Mouse (Mus musculus): Measurements from ENCODE around the gene Mrpl51. TPM values are rescaled to one million over a fixed set of nuclear protein-coding genes. Genes with fewer than 3 reads are reported as not detected.

Mrpl51 gene
- 10 to 100 TPM; 74.9 to 79.0 (median 77.2) TPM for total RNA-seq (2022)

DNA sequence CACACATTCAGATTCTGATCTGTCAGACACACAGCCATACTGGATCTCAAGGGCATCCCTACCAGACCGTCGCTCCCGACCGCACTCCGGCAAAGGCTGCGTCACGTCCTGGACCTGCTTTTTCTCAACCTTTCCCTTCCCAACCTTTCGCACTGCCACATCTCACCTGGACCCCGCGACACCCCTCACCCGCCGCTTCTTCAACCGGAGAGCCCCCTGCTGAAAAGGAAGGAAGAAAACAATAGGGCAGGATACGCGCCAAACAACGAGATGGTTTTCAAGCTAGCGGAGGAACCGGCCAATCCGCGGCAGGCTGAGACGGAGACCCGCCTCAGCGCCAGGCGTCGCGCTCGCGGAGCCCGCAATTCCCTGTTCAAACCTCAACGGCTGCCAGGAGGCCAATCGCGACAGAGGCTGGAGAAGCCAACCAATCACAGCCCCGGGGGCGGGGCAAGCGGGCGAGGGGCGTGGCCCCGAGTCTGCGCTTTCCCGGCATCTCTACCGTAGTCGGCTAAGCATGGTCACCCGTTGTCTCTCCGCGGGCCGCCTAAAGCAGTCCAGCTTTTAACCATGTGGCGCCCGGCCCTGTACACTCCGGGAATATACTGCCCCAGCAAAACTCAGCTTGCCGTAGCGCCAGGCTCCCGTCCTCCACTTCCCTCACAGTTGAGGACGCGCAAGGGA lies at the start of gene Mrpl51, which contains the start of gene Ncapd2:
Gene Mrpl51 (plus strand): TSS at position 470 of the 684 bp plus-strand sequence.
Gene Ncapd2 (minus strand): TSS at position 370 of the 684 bp plus-strand sequence.
- DNase-seq (ENCODE audit: low spot score in 2 of 2), result peak; percentile 91 to 97

DNA sequence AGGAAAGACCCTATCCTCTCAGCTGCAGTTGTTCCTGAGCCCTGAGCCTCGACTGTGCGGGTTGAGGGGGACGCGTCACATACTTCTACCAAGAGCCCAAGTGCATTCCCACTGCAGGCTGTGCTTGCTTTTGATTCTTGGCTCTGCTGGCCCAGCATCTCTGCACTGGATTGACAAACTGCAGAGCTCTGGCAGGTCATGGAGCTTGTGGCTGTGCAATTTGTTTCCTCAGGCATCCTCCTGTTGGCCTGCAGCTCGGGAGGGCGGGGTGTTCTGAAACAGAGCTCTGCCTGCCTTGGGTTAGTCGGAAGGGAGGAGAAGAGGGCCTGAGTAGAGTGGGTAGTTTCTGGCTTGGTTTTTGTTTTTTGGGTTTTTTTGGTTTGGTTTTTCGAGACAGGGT lies 49.2 kb upstream of the Mrpl51 start:
- no peak for DNase-seq (ENCODE audit: low spot score in 2 of 2)

DNA sequence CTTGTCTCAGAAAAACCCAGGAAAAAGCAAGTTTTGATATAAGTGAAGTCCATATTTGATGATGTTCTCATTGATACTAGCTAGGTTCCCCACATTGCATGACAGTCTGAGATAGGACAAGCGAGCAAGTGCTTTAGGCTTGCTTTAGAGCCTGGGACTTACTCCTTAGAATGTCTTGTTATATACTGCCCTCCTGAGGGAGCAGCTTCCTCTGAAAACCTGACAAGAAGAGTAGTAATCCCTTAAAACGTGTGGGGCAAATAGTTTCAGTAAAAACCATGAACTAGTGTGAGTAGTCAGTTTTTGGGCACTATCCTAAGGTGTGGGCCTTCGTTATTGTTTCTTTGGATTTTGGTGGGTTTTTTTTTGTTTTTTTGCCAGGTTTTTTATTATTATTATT lies 48.5 kb upstream of the Mrpl51 start:
- no peak for DNase-seq (ENCODE audit: low spot score in 2 of 2)

DNA sequence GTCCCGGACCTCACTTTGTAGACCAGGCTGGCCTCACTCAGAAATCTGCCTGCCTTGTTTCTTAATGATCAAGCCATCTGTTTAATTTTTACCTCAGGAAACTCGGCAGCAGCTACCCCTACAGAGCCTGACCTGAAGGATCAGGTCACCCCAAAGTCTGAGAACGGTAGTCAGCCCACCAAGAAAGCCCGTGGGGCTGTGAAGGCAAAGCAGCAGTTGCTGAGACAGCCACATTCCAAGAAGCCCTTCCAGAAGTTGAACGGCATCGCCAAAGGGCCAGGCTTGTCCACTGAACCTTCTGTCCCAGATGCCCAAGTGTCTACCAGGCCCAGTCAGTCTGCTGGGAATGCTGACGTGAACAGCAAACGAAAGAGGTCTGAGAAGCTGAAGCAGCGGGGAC lies 47.7 kb upstream of the Mrpl51 start:
- DNase-seq (ENCODE audit: low spot score in 2 of 2), result no peak

DNA sequence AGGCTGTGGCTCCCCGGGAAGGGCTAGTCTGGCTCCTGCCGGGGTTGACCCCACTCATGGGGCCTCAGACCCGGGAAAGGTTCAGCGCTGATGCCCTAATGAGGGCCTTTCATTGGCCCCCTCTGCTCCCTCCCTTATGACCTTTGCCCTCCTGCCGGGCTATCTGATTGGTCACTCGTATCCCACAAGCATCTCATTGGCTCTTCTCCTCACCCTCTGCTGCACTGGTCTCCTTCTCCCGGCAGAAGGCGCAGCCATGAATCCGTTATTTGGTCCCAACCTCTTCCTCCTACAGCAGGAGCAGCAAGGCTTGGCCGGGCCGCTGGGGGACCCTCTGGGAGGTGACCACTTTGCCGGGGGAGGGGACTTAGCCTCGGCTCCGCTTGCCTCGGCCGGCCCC lies 46.6 kb upstream of the Mrpl51 start, which contains the start of gene Iffo1:
Gene Iffo1 (plus strand): TSS at position 241 of the 400 bp plus-strand sequence.
- peak; percentile 88 to 93 for DNase-seq (ENCODE audit: low spot score in 2 of 2)

DNA sequence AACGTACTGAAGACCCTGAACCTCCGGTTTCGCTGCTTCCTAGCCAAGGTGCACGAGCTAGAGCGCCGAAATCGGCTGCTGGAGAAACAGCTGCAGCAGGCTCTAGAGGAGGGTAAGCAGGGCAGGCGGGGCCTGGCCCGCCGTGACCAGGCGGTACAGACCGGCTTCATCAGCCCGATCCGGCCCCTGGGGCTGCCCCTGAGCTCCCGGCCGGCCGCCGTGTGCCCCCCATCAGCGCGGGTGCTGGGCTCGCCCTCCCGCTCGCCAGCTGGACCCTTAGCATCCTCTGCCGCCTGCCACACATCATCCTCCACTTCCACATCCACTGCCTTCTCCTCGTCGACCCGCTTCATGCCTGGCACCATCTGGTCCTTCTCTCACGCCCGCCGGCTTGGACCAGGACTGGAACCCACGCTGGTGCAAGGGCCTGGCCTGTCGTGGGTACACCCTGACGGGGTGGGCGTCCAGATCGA lies 46.1 kb upstream of the Mrpl51 start:
- no peak for DNase-seq (ENCODE audit: low spot score in 2 of 2)

DNA sequence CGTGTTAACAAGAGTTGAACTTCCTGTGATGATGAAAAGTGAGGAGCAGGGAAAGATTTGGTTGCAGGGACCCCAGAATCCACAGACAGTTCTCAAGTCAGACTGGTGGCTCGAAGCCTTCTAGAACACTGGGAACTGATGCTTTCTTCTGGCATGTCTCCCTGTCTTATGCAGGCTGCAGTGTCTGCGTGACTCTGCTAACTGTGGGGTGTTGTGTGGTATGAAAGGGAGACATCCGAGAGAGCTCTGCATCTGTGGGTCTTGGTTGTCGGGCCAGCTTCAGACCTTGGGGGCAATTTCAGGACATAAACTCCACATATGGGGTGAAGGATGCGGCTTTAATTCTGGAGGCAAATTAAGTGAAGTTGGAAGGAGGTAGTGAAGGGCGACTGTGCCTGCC lies 45.5 kb upstream of the Mrpl51 start:
- DNase-seq (ENCODE audit: low spot score in 2 of 2), result no peak

DNA sequence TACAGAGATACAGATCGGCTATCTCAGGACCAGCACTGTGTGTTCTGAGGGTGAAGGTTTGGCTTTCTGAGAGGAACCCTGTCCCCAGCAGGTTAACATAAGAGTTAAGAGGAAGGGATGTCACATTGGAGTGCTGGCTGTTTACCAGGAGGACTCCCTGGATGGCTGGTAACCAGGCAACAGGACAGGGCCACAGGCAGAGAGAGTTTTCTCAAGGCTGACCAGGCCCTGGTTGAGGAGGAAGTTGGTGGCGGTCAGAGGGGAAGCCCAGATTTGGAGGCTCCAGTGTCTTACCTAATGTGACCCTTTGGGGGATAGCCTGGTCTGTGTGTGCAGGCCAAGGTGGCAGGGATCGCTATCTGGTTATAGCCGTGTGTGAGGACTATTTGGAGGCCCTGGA lies 44.8 kb upstream of the Mrpl51 start:
- DNase-seq (ENCODE audit: low spot score in 2 of 2), result no peak

DNA sequence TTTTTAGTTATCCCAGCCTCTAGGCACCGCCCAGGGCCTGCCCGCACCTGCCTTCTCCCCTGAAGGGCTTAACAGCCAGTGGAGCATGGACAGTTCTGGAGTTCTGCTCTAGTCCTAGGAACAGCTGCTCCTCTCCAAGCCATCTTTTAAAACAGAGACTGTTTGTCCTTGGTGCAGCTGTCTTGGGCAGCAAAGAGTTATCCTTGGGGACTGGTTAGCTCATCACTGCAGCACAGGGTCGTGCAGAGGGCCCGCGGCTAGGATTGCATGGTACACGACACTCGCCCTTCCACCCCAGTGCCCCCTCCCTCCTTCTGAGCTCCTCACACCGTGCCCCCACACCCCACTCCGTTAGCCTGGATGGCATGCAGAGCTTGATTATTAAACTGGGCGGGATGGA lies 44.3 kb upstream of the Mrpl51 start:
- DNase-seq (ENCODE audit: low spot score in 2 of 2), result no peak

DNA sequence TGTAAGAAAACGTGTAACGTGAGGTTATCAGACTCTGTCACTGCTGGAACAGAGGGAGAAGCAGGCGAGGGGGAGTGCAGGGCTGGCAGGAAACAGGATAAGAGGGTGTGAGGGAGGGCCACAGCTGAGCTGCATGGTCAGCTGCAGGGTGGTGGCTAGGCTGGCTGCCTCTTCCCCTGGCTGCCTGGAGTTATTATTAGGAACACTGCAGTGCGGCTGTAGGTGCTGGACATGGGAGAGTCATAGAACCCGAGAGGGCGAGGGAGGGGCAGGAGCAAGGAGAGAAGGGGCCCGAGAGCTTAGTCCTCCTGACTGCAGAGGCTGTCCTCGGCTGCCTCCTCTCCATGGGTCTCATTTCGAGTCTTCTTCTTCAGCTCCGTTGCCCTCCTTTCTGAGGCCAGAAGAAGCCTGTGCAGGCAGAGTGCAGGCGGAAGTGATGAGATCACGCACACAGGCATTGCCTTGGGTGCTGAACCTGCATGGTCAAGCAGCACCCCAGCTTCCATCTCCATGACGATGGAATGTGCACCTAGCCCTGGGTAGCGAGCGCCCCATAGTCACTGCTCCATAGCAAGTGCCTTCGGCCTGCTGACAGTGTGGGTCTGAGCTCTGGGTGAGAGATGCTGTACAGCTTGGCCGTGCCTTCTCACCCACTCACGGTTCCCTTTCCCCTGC lies 43.2 kb upstream of the Mrpl51 start:
- DNase-seq (ENCODE audit: low spot score in 2 of 2), result no peak

DNA sequence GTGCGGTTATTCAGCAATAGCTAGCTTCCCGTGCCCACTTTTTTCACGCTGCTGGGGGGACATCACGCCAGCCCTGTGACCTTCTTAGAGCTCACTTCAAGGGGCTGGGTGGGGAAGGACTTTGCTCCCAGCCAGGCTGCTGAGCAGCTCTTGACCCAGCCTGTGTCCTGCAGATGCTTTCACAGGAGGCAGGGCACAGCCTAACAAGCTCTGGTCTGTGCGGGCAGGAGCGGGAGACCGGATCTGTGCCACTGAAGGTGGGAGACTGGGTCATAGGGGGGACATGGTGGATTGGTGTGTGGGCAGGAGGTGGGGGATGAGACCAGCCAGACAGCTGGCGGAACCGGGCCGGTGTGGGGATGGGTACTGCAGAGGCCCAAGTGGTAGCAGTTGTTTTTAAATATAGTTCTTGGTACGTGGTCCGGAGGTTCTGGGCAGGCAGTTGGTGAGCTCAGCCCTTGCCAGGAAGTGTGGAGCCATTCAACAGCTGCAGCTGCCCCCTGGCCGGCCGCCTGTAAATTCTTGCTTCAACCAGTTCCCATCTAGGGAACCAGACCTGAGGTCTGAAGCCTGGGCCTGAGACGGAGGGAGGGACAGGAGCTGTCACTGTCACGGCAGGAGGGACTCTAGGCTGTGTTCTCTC lies 42.6 kb upstream of the Mrpl51 start:
- no peak for DNase-seq (ENCODE audit: low spot score in 2 of 2)

DNA sequence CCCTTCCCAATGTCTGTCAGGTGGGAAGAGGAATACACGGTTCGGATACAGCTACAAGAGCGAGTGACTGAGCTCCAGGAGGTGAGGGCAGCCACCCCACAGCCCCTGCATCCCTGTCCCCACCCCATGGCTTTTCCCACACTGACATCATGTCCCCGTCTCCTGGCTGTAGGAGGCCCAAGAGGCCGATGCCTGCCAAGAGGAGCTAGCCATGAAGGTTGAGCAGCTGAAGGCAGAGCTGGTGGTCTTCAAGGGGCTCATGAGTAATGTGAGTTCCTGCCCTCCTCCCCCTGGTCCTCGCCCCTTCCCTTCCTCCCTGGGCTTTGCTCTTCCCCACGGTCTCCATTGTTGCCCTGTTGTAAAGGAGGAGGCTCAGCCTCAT lies 42.0 kb upstream of the Mrpl51 start:
- DNase-seq (ENCODE audit: low spot score in 2 of 2), result no peak

DNA sequence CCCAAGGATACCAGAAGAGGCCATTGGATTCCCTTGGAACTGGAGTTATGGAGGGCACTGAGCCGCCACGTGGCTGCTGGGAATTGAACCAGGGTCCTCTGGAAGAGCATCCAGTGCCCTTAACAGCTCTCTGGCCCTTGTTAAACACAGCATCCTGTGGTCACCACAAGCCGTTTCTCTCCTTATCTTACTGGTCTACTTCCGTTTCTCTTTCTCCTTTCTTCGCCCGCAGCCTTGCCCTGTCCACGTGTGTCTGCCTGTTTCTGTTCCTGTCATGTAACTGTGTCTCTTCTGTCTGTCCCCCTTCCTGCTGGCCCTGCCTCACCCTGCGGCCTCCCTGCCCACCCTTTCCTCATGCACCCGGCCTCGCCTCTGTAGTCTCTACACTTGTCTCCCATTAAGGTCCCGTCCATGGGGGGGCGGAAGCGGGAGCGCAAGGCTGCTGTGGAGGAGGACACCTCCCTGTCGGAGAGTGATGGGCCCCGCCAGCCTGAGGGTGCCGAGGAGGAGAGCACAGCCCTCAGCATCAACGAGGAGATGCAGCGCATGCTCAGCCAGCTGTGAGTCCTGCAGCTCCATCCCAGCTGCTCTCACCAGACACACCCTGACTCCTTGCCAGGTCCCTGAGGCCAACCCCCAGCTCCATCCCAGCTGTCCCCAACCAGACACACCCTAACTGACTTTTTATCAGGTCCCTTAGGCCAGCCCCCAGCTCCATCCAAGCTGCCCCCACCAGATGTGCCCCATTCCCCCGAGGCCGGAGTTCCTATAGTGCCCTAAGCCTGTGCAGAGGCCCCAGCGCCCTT lies 39.2 kb upstream of the Mrpl51 start:
- no peak for DNase-seq (ENCODE audit: low spot score in 2 of 2)

DNA sequence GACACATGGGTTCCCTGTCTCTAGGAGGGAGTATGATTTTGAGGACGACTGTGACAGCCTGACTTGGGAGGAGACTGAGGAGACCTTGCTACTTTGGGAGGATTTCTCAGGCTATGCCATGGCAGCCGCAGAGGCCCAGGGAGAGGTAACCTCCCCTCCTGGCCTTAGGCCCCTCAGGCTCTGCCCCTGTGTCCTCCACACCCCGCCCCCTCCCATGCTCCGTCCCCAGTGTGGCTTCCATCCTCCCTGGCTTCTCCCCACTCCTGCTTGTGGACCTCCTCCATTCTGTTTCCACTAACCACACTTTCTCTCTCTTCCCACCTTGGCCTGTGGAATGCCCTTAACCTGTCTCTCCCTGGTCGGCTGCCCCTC lies 38.6 kb upstream of the Mrpl51 start:
- DNase-seq (ENCODE audit: low spot score in 2 of 2), result no peak

DNA sequence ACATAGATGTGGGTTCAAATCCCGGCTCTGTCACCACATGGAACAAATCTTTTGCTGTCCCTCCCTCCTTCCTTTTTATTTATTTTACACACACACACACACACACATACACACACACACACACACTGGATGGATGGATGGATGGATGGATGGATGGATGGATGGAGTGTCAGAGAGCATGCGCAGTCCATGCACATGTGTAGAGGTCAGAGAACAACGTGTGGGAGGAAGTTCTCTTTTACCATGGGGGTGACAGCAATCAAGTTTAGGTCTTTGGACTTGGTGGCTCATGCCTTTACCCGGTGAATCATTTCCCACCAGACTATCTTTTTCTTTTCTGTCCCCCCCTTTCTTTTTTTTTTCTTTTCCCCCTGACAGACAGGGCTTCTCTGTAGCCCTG lies 37.9 kb upstream of the Mrpl51 start:
- no peak for DNase-seq (ENCODE audit: low spot score in 2 of 2)

DNA sequence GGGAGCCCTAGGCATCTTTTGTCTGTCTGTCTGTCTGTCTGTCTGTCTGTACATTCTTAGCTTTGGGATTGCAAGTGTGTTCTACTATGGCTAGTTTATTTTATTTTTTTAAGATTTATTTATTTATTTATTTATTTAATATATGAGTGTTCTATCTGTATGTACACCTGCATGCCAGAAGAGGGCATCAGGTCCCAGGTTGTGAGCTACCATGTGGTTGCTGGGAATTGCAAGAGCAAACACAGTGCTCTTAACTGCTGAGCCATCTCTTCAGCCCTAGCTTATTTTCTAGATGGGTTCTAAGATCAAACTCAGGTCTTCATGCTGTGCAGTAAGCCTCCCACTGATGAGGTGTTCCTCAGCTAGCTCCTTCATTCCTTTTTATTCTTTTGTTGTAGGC lies 37.1 kb upstream of the Mrpl51 start:
- DNase-seq (ENCODE audit: low spot score in 2 of 2), result no peak

DNA sequence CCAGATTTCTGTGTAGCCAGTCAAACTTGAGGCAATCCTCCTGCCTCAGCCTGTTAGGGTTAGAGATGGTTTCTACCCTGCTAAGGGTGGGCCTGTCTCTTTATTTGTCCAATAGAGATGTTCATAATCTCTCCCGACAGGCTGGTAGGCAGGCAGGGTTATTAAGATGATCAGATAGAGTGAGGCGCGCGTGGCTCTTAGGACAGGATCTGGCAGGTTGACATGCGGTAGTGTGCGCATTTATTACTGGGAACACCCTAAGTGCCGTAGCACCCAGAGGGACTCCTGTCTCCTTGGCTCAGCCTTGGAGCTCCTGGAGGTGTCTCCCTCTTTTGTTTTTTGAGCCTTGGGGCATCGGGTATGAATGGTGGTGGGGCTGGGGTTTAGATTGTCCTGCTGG lies 36.3 kb upstream of the Mrpl51 start:
- no peak for DNase-seq (ENCODE audit: low spot score in 2 of 2)

DNA sequence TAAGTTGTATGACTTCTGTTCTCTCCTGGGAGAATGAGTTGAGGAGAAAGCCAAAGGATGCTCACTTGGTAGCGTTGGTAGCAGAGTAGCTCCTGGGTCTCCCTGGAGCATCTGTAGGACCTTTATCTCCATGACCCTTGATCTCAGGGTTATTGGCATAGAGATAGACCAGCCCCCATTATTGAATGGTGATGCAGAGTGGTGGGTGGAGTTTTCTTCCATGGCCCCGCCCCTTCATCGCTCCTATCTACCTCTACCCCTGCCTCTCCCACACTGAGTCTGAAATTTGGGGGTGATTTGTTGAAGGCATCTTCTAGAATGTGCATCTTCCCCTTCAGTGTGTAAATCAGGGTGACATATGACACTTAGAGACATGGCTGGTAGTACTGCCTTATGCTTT lies 35.1 kb upstream of the Mrpl51 start:
- DNase-seq (ENCODE audit: low spot score in 2 of 2), result no peak

DNA sequence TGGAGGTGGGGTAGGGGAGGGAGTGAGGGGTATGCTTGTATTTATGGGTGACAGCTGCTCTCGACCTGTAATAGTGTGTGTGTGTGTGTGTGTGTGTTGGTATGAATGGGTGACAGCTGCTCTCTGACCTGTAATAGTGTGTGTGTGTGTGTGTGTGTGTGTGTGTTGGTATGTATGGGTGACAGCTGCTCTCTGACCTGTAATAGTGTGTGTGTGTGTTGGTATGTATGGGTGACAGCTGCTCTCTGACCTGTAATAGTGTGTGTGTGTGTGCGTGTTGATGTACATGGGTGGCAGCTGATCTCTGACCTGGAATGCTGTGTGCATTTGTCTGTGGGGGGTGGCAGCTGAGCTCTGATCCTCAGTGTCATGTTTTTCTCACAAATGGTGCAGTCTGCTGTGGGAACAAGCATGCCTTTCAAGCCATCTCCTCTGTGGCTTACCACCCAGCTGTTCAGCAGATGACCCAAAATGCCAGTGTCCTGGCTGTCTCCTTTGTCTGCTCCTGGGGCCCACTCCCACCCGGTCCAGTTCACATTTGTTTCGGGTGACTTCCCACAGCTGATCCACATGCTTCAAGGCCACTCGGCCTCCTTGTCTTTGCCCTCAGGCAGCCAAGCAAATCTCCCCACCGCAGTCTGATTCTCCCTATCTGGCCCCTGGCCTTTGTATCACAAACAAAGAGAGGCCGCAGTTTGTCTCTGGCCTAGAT lies 34.5 kb upstream of the Mrpl51 start:
- no peak for DNase-seq (ENCODE audit: low spot score in 2 of 2)

DNA sequence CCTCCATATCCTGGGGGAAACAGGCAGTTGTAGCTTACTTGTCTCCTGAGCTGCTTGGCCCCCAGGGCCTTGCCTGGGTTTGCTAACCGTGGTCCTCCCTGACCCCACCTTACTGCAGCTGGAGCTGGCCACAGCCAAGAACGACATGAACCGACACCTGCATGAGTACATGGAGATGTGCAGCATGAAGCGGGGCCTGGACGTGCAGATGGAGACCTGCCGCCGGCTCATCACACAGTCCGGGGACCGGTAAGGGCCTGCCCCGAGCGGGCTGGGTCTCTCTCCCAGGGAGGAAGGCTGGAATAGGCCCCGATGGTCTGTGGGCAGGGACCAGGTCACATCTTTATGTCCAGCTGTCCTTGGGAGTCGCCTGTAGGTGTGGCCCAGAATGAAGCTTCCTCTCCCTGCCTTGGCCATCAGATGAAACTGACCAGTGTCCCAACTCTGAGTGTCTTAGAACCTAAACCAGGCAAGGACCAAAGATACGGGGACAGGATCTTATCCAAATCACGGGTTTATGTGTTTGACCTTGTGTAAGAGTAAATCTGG lies 32.6 kb upstream of the Mrpl51 start:
- no peak for DNase-seq (ENCODE audit: low spot score in 2 of 2)
